Mouse (Mus musculus): Measurements from ENCODE around the gene 2610021A01Rik. TPM values are rescaled to one million over a fixed set of nuclear protein-coding genes. Genes with fewer than 3 reads are reported as not detected.
A peak's percentile ranks its signal among the peaks of the same experiment; 100 is the strongest.
"Not testable (repeated sequence)": the region's sequence is repeated elsewhere in the genome, so short reads cannot be mapped to it uniquely, and the experiment has no call there.

Gene 2610021A01Rik
- polyA plus RNA-seq, 1 experiment from 2014 or later = 16.3 TPM

GRCm38 (mm10) chr7:41633221-41633984 lies 34.4 kb downstream of the 2610021A01Rik start:
- Histone ChIP-seq H3K36me3 (replicated peaks) (peaks cover 48% of the 10 kb centered on the region), H3K27me3 (replicated peaks; ENCODE audit: low read depth, poor library complexity, severe bottlenecking) (no peaks in the 10 kb centered on the region), H3K9me3 (peaks cover 15% of the 10 kb centered on the region; the same call in 1 of the 2 replicates), H3K4me1 (no peaks in the 10 kb centered on the region), H3K4me3 (peak overlapping the region; percentile 71), H3K27ac (replicated peaks) (peak overlapping the region; percentile 91)
- under 1% methylated on average over 26 of the region's 26 CpGs for WGBS
- DNase-seq (ENCODE audit: low spot score) = peak; percentile 89

- not testable (repeated sequence) for H3K27ac ChIP-seq (replicated peaks); H3K36me3 ChIP-seq (replicated peaks); H3K4me3 ChIP-seq; H3K27me3 ChIP-seq (replicated peaks; ENCODE audit: low read depth, poor library complexity, severe bottlenecking); DNase-seq (ENCODE audit: low spot score); H3K4me1 ChIP-seq
- H3K9me3 ChIP-seq = peaks cover 28% of the 10 kb centered on the region
- WGBS = 60% methylated on average over 1 of the region's 1 CpGs
Observed at GRCm38 (mm10) chr7:41674326-41674725, 75.3 kb downstream of the 2610021A01Rik start.

Other genes starting within 250 kb of the 2610021A01Rik start
- 9.0 and 10.7 TPM in 2 replicates for gene AI987944, start 205.9 kb upstream of the 2610021A01Rik start, polyA plus RNA-seq (2016; fragmentation: Nextera tagmentation; extraction: Ambion mirVana)
- gene Vmn2r57, start 150.5 kb upstream of the 2610021A01Rik start, polyA plus RNA-seq (2016; fragmentation: Nextera tagmentation; extraction: Ambion mirVana) = 0.15 and 0.16 TPM in 2 replicates
- 0.05 TPM in 1 of 2 replicates, not detected in the other for gene Gm20449, start 99.8 kb upstream of the 2610021A01Rik start, polyA plus RNA-seq (2016; fragmentation: Nextera tagmentation; extraction: Ambion mirVana)
- gene AW146154, start 99.3 kb upstream of the 2610021A01Rik start, polyA plus RNA-seq (2016; fragmentation: Nextera tagmentation; extraction: Ambion mirVana) = 11.5 and 12.4 TPM in 2 replicates
- gene Gm6871, start 25.6 kb upstream of the 2610021A01Rik start, polyA plus RNA-seq (2016; fragmentation: Nextera tagmentation; extraction: Ambion mirVana) = 0.28 TPM in 1 of 2 replicates, not detected in the other
- 11.6 and 13.6 TPM in 2 replicates for gene Zfp788, start 34.0 kb downstream of the 2610021A01Rik start, polyA plus RNA-seq (2016; fragmentation: Nextera tagmentation; extraction: Ambion mirVana)